Mouse (Mus musculus) heart, postnatal 0 days (tissue): ENCODE results near the gene Car10.

Experiments used
- CTCF ChIP-seq: IDR thresholded peaks from 2 replicates; pipeline ENCODE4 v1.5.1; 2016; ENCODE audit warnings: antibody characterized with exemption, control low read depth, low read depth
- EP300 ChIP-seq: IDR thresholded peaks from 2 replicates; pipeline ENCODE4 v1.6.1; 2016; ENCODE audit warnings: antibody characterized with exemption, low read depth

DNA sequence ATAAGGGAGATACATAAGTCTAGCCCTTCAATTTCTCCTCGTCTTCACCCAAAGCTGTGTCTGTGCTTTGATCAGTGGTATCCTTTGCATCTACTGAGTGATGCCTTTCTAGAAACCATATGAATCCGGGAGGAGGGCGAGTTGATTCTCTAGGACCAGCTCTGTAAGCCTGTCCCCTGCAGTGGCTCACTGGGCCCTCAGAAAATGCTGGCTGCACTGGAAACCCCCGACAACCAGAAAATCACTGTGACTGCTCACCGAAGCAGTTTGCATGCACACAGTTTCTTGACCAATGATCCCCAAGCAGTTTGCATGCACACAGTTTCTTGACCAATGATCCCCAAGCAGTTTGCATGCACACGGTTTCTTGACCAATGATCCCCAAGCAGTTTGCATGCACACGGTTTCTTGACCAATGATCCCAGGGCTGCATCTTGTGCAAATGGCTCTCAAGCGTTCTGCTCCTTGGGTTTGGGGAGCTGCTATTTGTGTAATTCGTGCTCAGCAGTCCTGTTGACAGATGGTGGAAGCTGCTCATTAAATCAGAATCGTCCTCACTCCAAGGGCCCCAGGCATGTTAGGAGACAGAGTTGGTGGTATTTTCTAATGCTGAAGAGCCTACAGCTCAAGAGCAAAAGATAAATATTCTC lies 23.1 kb downstream of the Car10 start:
- no peak for TF ChIP-seq CTCF
- TF ChIP-seq EP300, result no peak
